Mouse (Mus musculus) B cell, adult 67 days (primary cell): ENCODE data around the gene Olfr3. TPM values are rescaled to one million over a fixed set of nuclear protein-coding genes. Genes with fewer than 3 reads are reported as not detected.

Experiments used
- total RNA-seq, 2 experiments: library from RNA; stranded (reverse); gene quantifications; 4 replicates each; pipeline ENCODE4 v1.2.4; 2023

The Olfr3 gene
- not detected for total RNA-seq

DNA sequence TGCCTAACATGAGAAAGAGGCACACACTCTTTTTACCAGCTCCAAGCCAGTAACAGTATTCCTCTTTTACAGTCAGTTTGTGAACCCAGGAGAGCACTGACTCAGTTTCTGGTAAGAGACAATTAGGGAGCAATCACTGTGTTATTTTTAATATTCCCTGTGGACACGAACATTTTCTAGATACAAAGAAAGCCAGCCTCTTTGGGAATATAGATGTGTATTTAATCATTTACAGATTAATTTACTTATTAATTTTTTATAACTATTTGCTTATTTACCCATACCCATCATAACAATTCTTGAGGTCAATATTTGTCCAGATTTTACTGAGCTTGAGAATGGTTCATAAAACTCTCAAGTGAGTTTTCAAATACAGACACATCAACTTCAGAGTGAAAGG is at the start of gene Olfr3:
Gene Olfr3 (minus strand): TSS at position 101 of the 400 bp plus-strand sequence.

DNA sequence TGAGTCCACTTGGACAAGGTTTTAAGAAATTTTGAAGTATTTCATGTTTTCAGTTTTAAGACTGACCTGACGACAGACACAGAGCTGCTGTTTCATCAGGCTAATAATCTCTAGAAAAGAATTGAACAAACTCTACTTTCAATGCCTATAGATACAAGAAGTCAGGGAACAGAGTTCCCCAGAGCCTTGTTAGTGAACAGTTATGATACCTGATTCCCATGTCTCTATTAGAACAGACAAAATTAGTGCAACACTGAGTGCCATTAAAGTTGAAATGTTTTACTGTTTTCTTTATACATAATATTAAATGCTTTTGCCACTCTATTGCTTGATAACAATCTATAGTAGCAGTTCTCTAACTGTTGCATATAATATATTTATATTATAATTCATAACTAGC is 45.7 kb upstream of the Olfr3 start, which contains the start of gene Olfr351:
Gene Olfr351 (minus strand): TSS at position 101 of the 400 bp plus-strand sequence.

DNA sequence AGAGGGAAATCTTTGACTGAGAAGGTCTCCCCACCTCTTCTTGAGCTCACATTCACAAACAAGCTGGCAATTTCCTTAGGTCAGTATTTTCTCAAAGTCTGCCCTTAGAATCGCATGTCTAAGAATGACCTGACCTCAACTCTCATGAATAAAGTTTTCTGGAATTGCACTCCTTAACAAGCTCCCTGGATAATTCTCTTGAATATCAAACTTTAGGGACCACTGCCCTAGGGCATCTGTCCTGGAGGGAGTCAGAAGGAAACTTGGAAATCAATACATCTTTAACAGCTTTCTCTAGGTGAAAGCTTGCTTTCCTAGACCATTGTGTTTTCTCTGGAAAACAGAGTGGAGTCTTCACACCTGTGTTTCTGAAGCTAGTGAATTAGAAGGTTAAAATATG is 29.2 kb upstream of the Olfr3 start, which contains the start of gene Olfr350:
Gene Olfr350 (plus strand): TSS at position 301 of the 400 bp plus-strand sequence.

DNA sequence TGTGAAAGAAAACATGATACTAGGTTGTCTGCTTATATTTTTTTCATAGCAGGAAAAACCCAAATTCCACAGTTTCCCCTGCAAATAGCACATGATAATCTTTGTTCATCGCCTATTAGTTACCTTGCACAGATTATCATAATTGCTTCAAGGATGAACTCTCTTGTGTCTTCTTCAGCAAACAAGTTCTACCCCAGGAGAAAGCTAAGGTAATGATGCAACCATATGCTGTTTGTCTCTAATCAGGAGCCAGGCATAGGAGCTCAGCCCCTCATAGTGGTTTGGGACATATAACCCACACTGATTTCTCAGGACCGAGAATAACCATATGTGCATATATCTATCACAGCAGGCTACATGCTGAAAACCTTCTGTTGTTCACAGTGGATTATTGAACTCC is 26.6 kb downstream of the Olfr3 start, which contains the start of gene Olfr50:
Gene Olfr50 (plus strand): TSS at position 301 of the 400 bp plus-strand sequence.

DNA sequence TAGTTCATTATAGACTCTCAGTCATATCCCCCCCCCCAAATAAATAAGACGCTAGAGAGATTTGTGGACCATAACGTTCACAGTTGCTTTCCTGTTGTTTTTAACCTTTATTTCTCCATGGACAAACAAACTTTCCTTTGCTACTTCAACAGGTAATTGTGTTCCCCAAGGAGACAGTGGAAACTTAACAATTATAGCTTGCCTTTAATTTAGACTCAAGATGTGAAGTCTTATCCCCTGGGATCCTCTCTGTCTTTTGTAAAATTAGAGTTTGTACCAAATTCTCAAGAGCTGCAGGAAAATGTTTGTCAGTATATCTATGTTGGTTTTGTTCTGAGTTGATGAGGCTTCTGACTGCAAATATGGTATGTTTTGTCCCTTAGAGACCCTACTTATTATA is 32.9 kb downstream of the Olfr3 start, which contains the start of gene Olfr348:
Gene Olfr348 (plus strand): TSS at position 301 of the 400 bp plus-strand sequence.

Other genes starting within 250 kb of the Olfr3 start
- not detected for gene Olfr345, start 177.0 kb downstream of the Olfr3 start, total RNA-seq
- not detected for gene Olfr346, start 131.2 kb downstream of the Olfr3 start, total RNA-seq
- not detected for gene Olfr347, start 85.1 kb downstream of the Olfr3 start, total RNA-seq
- gene Olfr348, start 32.8 kb downstream of the Olfr3 start, total RNA-seq = not detected
- not detected for gene Olfr50, start 26.5 kb downstream of the Olfr3 start, total RNA-seq
- gene Olfr350, start 29.3 kb upstream of the Olfr3 start, total RNA-seq = not detected
- not detected for gene Olfr351, start 45.6 kb upstream of the Olfr3 start, total RNA-seq
- not detected for gene Olfr352, start 51.4 kb upstream of the Olfr3 start, total RNA-seq
- not detected for gene Olfr353, start 75.9 kb upstream of the Olfr3 start, total RNA-seq
- not detected for gene Olfr354, start 88.6 kb upstream of the Olfr3 start, total RNA-seq
- gene Olfr355, start 111.9 kb upstream of the Olfr3 start, total RNA-seq = not detected
- gene Olfr356, start 120.1 kb upstream of the Olfr3 start, total RNA-seq = not detected
- gene Olfr357, start 176.8 kb upstream of the Olfr3 start, total RNA-seq = not detected
- not detected for gene Olfr358, start 192.3 kb upstream of the Olfr3 start, total RNA-seq
- not detected for gene Olfr360, start 248.7 kb upstream of the Olfr3 start, total RNA-seq